Mouse (Mus musculus) lung, postnatal 4 days (tissue): ENCODE results near the gene Hpcal4.

Experiments used
- DNase-seq, 2 experiments: peaks; one replicate each; pipeline ENCODE4 v3.0.0; 2021

Gene Hpcal4

GRCm38 (mm10) chr4:123202094-123202420 lies 19.0 kb downstream of the Hpcal4 start:
- no peak for DNase-seq

DNA sequence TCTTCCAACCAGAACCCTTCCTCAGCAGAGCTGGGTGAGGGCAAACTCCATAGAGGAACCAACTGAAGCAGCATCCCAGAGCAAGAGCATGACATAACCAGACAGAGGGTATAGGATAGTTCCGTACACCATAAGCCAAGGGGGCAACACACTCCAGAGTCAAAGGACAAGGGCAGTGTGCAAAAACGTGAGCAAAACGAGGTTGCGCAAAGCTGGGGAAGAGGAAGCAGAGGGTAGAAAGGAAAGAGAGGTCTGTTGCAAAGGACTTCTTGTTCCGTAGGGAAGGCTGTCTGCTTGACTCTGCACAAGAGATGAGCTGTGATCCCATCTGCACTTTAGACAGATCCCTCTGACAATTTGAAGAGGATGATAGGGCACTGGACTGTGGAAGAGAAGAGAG lies 24.3 kb downstream of the Hpcal4 start:
- no peak for DNase-seq

DNA sequence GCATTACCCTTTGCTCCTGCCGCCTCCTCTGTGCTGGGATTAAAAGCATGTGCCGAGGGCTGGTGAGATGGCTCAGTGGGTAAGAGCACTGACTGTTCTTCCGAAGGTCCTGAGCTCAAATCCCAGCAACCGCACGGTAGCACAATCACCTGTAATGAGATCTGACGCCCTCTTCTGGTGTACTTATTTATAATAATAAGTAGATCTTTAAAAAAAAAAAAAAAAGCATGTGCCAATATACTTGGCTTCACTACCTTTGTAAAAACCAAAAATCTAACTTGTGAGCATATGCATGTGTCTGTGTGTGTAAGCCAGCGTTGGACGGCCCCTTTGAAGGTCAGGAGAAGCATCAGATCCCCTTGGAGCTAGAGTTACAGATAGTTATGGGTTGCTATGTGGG lies 28.0 kb downstream of the Hpcal4 start:
- DNase-seq = no peak

DNA sequence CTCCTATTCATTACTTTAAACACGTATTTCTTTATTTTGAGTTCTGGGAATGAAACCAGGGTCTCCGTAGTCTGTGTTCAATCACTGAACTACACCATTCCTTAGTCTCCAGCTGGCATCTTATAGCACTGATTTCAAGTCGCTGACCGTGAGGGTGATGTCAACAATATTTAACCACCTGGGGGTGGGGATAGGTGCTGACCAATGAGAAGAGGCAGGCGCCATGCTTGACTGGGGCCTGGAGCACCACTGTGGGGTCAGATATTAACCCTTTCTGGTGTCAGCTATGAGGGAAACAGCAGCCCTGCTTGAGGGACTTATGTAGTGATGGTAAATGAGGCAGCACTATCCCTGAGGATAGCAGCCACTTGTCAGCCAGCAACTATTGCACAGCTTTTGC lies 28.4 kb downstream of the Hpcal4 start:
- DNase-seq = no peak

GRCm38 (mm10) chr4:123212330-123212729 lies 29.3 kb downstream of the Hpcal4 start:
- no peak for DNase-seq

- no peak for DNase-seq
Observed at GRCm38 (mm10) chr4:123213975-123214374, 30.9 kb downstream of the Hpcal4 start.

DNA sequence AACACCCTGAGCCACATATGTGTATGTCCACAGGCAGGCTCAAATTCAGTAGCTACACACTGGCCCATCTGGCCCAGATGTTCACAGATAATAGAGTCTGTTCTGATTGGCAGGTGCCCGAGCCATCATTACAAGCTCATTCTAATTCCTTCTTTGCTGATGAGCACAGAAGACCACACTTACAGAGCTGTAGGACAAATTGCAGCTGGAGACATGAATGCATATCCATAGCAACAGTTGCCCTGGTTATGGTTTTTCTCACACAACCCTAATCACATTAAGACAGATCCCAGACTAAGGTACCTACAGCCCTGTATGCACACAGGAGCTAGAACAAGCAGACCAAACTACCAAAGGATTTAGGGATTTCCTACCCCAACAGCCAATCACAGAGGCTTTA lies 32.3 kb downstream of the Hpcal4 start:
- no peak for DNase-seq

- peak in 1 of 2 experiments; percentile 45 for DNase-seq
Observed at GRCm38 (mm10) chr4:123216782-123217181, 33.8 kb downstream of the Hpcal4 start.

- peak; percentile 61 to 71 for DNase-seq
Observed at GRCm38 (mm10) chr4:123219720-123220357, 36.8 kb downstream of the Hpcal4 start.

DNA sequence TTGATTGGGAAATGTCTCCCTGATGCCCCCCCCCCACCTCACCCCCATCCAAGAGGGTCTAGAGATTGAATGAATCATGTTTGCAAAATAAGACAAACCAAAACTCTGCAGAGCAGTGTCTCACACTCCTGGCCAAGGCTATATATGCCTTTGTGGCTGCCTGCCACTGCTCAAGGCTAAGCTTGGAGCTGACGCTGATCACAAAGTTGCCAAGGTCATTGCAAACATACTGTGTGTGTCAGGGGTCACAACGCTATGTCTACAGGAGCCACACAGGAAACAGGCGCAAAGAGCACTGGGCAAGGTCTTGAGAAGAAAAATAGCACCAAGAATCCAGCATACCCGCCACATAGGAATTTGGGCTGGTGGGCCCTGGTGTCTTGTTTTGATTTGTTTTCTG lies 37.6 kb downstream of the Hpcal4 start:
- no peak for DNase-seq

- DNase-seq = peak in 1 of 2 experiments; percentile 30
Observed at GRCm38 (mm10) chr4:123223309-123223708, 40.3 kb downstream of the Hpcal4 start.

DNA sequence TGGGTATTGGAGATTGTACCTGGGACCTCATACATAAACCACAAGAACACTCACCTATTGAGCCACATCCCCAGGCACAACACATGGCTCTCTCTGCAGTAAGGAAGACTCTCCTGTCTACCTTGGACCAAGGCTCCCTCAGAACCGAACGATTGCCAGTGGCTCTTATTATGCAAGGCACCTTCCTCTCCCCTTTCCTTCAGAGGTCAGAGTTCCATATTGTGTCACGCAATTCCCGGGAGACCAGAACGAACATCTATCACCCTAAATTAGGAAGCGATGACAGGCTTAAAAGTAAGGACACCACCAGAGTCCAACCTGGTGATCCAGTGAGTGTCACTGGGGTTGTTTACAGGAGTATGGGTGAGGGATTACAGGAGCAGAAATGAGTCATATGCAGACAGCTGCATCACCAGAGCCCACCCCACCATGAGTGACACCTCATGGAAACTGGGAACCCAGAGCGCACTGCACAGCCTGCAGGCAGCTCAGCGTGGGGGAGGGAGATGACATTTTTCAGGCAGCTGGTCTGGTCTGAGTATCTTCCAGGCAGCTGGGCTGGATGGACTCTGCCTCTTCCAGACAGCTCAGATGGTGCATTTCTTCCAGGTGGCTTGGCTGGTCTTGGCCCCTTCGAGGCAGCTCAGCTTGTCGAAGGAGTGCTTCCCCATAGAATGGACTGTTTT lies 42.8 kb downstream of the Hpcal4 start:
- peak; percentile 29 to 70 for DNase-seq

DNA sequence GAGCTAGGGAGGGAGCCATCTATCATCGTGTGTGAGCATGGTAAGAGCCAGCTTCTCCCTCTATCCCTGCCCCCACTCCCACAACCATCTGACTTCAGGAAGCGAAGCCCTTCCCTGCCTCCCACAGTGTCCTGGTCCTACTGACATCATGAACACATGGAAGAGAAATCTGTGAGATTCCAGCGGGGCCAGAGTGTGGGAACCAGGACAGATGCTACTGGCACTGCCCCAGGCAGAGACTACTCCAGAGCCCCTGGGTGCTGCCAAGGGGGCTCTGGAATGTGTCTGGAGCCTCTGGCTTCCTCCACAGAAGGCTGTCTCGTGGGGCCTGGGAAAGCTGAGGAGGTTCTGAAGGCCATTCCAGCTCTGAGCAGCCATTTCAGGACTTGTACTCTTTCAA lies 44.7 kb downstream of the Hpcal4 start:
- DNase-seq = peak; percentile 63 to 86

DNA sequence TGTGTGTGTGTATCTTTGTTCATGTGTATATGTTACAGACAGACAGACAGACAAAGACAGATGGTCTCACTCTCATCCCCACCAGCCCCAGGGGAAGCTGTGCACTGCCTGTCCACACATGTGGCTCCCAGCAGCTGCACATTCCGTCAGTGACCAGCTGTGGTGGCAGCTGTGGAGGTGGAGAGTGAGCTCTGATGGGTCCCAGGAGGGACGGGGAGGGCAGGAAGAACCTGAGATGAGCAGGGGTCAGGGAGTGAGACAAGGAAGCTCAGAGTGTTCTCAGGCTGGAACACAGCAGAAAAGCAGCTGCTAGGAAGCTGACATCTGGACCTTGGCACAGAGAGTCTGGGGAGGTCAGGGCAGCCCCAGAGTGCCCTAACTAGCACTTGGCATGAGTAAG lies 45.2 kb downstream of the Hpcal4 start:
- peak; percentile 52 to 87 for DNase-seq

GRCm38 (mm10) chr4:123229166-123229565 lies 46.1 kb downstream of the Hpcal4 start:
- DNase-seq = peak in 1 of 2 experiments; percentile 60

DNA sequence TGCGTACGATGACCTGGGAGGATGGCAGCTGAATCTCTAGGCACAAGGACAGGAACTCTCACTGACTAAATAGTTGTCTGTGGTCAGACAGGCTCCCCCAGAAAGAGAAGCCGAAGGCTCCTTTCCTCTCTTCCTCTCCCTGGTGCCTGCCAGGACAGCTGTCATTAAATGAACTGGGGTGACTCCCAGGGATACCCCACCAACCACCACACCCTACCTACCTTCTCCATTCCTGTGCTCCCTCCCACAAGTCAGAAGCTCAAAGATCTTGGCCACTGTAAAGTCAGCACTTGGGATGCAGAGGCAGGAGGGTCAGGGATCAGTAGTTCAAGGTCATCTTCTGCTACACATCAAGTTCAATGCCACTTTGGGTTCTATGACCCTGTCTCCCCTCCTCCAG lies 49.8 kb downstream of the Hpcal4 start:
- DNase-seq = no peak

- peak; percentile 61 to 81 for DNase-seq
Observed at GRCm38 (mm10) chr4:123233492-123234084, 50.6 kb downstream of the Hpcal4 start, which contains the start of gene Heyl. Heyl (plus strand) TSS chr4:123233556.

DNA sequence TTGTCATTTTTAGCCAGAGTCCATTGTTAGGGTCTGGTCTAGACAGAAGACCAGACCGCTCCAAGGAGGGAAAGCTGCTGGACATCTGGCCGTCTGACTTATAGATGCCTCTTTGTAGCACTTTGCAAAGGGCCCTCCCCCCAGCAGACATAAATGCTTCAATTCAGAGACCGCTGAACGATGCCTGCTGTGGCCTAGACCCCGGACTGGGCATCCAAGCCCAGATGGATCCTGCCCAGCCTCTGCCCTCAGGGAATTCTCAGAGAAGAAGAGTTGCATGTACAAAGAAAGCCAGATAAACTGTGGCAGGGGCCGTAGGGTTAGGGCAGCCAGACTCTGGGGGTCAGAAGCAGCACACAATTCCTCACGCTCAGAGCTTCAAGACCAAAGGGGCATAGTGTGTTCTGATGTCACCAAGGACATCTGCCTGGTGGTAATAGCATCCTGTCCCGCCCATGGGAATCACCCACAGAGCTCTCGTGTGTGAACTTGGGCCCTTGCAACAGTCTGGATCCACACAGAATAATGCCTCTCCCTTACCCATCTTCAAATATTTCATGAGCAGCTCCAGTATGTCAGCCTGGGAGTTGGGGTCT lies 52.9 kb downstream of the Hpcal4 start:
- DNase-seq = no peak

GRCm38 (mm10) chr4:123236431-123237031 lies 53.5 kb downstream of the Hpcal4 start:
- DNase-seq = no peak

DNA sequence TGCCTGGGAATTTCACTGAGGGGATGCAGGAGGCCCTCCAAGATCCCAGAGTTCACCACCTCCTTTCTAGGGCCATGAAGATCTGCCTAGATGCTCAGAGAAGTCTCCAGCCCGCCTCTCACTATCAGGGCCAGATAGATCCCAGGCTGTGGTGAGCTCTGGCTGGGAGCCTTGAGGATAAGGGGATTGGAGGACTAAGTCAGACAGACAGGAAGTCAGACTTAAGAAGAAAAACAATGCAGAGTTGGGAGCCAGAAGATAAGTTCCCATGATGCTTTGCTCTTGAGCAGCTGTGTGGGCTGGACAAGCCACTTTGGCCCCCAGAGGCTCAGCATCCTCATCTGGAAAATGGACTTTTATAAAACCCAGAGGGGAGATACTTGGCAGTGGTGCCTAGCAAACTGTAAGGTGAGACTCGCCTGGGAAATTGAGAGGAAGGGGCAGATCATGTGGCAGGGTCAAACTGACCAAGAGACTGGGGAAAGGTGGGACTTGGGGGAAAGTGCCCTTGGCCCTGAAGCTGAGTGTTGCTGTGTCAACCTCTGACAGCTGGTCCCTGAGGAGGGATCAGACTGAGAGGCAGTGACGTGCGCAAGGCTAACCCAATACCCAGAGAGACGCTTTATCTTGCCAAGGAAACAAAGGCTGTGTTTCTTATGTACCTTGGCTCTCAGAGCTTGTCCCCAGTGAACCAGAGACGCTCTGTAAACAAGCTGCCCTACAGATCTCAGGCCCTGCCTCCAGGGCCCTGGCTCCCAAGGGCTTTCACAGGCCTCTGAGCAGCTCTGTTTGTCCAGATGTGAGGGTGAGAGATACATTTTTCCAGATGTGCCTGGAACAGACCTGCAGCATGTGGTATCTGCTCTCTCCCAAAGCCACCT lies 54.6 kb downstream of the Hpcal4 start:
- DNase-seq = no peak

DNA sequence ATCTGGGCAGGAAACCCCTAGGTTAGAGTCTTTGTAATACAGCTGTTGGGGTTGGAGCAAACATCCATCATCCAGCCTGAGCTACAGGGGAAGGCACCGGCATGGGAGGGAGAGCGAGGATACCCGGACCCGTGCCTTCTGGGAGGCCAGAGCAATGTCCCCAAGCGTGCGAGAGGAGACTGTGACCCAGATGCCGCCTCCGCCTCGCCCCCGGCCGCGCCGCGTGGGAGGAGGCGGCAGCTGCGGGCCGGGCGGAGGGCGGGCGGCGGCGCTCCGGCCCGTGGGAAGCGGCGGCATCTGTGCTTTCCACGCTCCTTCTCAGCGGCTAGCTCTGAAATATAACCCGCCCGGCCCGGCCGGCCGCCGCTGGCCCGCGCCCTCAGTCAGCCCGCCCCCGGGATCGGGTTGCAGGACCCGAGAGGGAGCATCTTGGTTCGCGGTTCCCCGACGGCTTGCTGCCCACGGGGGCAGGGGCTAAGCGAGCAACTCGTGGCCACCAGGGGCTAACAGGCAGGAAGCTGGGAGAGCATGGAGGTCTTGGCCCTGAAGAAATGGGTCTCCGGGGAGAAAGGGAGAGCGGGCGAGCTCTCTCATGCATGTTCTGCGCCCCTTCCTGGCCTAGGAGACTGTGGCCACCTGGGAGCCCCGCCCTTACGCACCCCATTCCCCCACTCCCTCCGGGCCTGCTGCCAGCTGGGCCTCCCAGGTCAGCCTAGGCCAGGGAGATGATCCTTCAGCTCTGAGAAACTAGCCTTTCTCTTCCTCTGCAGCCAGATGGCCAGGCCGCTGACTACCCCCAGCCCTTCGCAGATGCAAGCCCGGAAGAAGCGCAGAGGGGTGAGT lies 56.6 kb downstream of the Hpcal4 start:
- DNase-seq = peak; percentile 60 to 83
